Mouse (Mus musculus) testis, adult 2 months (tissue): Measurements from ENCODE around the gene Emilin3. TPM values are rescaled to one million over a fixed set of nuclear protein-coding genes. Genes with fewer than 3 reads are reported as not detected.
A peak's percentile ranks its signal among the peaks of the same experiment; 100 is the strongest.

Experiments
- H3K27ac ChIP-seq: fragments of 200-500 bp; 2 replicates; pipeline ENCODE4 v1.5.1; 2012; ENCODE audit warnings: low read depth, low read length; ENCODE audit not compliant: control insufficient read depth, insufficient read depth
- H3K27me3 ChIP-seq: fragments of 200-500 bp; 2 replicates; pipeline ENCODE4 v1.6.1; 2012; ENCODE audit warnings: mild to moderate bottlenecking, low read length, moderate library complexity; ENCODE audit not compliant: control insufficient read depth, insufficient read depth
- H3K36me3 ChIP-seq: fragments of 200-500 bp; 2 replicates; pipeline ENCODE4 v1.6.1; 2012; ENCODE audit warnings: mild to moderate bottlenecking, low read length; ENCODE audit not compliant: control insufficient read depth, insufficient read depth
- H3K4me1 ChIP-seq: fragments of 200-500 bp; 2 replicates; pipeline ENCODE4 v1.6.1; 2012; ENCODE audit warnings: low read length; ENCODE audit not compliant: control insufficient read depth, insufficient read depth
- H3K4me3 ChIP-seq: fragments of 200-500 bp; 2 replicates; pipeline ENCODE4 v1.5.1; 2012; ENCODE audit warnings: low read depth, mild to moderate bottlenecking, low read length, moderate library complexity, mixed read lengths; ENCODE audit not compliant: control insufficient read depth
- CTCF ChIP-seq: fragments of 200-500 bp; IDR thresholded peaks from 2 replicates; pipeline ENCODE4 v1.5.1; 2012; ENCODE audit warnings: low read depth, mild to moderate bottlenecking, inconsistent platforms, low read length, moderate library complexity; ENCODE audit not compliant: control insufficient read depth, insufficient read depth, insufficient replicate concordance
- POLR2A ChIP-seq: fragments of 200-500 bp; IDR thresholded peaks from 2 replicates; pipeline ENCODE4 v1.6.1; 2012; ENCODE audit warnings: low read depth, mild to moderate bottlenecking, inconsistent platforms, low read length, moderate library complexity; ENCODE audit not compliant: control insufficient read depth
- polyA plus RNA-seq: library from polyadenylated mRNA; depleted of rRNA; stranded (reverse); fragments of >200 nt; gene quantifications from 2 replicates; pipeline ENCODE4 v1.2.3, GENCODE M21; 2012; rRNA removed

Emilin3 gene
- polyA plus RNA-seq, 1 experiment: 3.8 TPM

- peak within 1 kb of the TSS; percentile 95 for H3K27ac ChIP-seq
- no peaks in the 10 kb centered on the region for H3K27me3 ChIP-seq
- peak within 1 kb of the TSS; percentile 86 for H3K4me3 ChIP-seq
- TF ChIP-seq POLR2A (peak; percentile 76), CTCF (no peak)
- no peaks in the 10 kb centered on the region; the same call in 1 of the 2 replicates for H3K4me1 ChIP-seq
- no peaks in the 10 kb centered on the region for H3K36me3 ChIP-seq
Observed at GRCm38 (mm10) chr2:160872890-160873382, 39.2 kb downstream of the Emilin3 start, which contains the start of gene Zhx3. Gene Zhx3, minus strand, starts transcription at chr2:160872998.

DNA sequence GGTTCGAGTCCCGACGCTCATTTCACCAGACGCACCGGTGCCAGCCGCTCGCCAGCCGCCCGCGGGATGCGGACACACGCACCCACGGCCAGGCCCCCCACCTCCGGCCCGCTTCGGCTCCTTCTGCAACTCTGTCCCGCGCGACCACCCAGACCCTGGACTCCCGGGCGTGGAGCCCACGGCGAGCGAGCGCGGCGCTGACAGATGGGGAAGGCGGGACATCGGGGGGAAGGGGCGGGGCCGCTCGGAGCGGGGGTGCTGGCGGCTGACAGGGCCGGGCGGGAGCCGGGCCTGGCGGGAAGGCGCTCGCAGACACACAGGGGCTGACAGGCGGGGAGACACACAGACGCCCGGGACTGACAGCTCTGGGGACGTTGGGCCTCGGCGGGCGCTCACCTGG is 39.7 kb downstream of the Emilin3 start:
- Histone ChIP-seq H3K27me3 (no peaks in the 10 kb centered on the region), H3K4me3 (peak overlapping the region; percentile 86), H3K4me1 (no peaks in the 10 kb centered on the region; the same call in 1 of the 2 replicates), H3K27ac (peak overlapping the region; percentile 95), H3K36me3 (no peaks in the 10 kb centered on the region)
- TF ChIP-seq POLR2A (0 out of 2 replicates have a peak, but pooled peaks have one; percentile 8), CTCF (no peak)

DNA sequence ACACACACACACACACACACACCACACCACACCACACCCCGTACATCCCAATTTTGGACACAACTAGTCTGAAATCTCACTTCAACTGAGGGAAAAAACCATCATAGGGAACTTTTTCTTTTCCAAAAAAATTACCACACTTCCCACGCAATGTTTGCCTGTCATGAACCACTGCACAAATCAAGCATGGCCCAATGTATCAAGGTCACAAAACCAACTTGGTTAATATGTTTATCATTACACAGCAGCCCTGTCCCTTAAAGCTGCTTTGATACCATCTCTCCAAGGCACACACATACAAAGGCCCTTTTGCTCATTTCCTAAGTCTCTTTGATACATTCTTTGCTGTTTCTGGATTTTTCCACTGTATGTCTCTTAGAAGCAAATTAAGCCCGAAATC is 40.8 kb downstream of the Emilin3 start:
- H3K36me3 ChIP-seq: no peaks in the 10 kb centered on the region
- no peak overlapping the region; the same call in 1 of the 2 replicates for H3K4me3 ChIP-seq
- no peaks in the 10 kb centered on the region for H3K27me3 ChIP-seq
- H3K27ac ChIP-seq: 0 out of 2 replicates have a peak overlapping the region, but pooled peaks have one; percentile 18
- TF ChIP-seq POLR2A (no peak), CTCF (no peak)
- no peaks in the 10 kb centered on the region; the same call in 1 of the 2 replicates for H3K4me1 ChIP-seq

- no peaks in the 10 kb centered on the region; the same call in 1 of the 2 replicates for H3K4me1 ChIP-seq
- no peak overlapping the region for H3K27ac ChIP-seq
- H3K36me3 ChIP-seq: no peaks in the 10 kb centered on the region
- TF ChIP-seq CTCF (no peak), POLR2A (no peak)
- no peak overlapping the region for H3K4me3 ChIP-seq
- H3K27me3 ChIP-seq: no peaks in the 10 kb centered on the region
Observed at GRCm38 (mm10) chr2:160869446-160869845, 42.7 kb downstream of the Emilin3 start.

DNA sequence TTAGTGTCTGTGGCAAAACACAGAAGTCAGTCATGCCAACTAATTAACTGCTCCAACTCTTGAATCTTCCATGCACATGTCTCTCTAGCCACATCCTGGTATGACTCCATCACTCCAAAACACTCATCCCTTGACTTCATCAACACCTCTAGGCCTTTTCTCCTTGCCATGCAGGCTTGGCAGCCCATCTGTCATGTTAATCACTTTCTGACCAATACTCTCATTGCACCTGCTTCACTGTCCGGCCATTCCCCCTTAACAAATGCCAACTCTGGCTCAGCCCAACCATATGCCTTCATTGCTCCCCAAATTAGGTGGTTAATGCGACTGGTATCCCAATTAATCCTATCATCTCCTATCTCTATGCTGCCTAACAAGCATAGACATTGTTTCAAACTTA is 46.9 kb downstream of the Emilin3 start:
- H3K4me1 ChIP-seq: no peaks in the 10 kb centered on the region; the same call in 1 of the 2 replicates
- H3K27me3 ChIP-seq: no peaks in the 10 kb centered on the region
- H3K27ac ChIP-seq: no peak overlapping the region
- H3K36me3 ChIP-seq: no peaks in the 10 kb centered on the region
- TF ChIP-seq POLR2A: no peak
- TF ChIP-seq CTCF: no peak
- H3K4me3 ChIP-seq: no peak overlapping the region

DNA sequence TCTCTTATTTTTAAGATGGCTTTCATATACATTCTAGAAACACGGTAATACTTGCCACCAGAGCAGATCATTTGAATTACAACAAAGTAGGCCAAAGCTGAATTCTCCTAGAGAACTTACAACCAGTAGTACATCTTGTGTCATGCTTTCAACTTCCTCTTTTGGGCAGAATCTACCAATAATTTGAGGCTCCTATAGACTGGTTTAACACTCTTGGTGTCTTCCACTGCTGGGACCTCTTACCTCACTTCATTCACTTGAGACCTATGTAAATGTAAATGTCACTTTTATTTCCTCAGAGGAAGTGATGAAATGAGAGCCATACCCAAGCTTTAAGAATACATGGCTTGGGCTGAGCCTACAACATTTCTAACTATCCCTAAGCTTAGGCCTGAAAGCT is 48.0 kb downstream of the Emilin3 start:
- no peak overlapping the region for H3K27ac ChIP-seq
- no peaks in the 10 kb centered on the region; the same call in 1 of the 2 replicates for H3K4me1 ChIP-seq
- no peaks in the 10 kb centered on the region for H3K27me3 ChIP-seq
- H3K4me3 ChIP-seq: no peak overlapping the region
- TF ChIP-seq CTCF (no peak), POLR2A (no peak)
- H3K36me3 ChIP-seq: no peaks in the 10 kb centered on the region

DNA sequence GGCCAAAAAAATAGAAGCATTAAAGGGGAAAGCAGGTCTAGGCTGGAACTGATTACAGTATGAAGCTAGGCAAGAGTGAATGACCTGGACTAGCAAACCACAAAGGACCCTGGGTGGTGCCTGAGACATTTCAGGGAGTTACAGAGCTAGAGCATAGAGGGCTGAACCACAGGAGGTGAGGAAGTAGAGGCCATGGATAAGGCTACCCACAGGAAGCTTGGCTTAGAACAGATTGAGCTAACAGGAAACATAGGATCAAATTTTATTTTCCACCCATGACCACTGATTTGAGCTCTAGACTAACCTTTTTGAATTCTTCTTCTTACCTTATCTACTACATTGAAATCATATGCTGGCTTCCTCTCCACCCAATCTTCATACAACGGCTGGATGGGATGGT is 51.8 kb downstream of the Emilin3 start:
- H3K27ac ChIP-seq: no peak overlapping the region
- H3K4me1 ChIP-seq: no peaks in the 10 kb centered on the region; the same call in 1 of the 2 replicates
- no peaks in the 10 kb centered on the region for H3K36me3 ChIP-seq
- peak overlapping the region; percentile 64; the same call in 1 of the 2 replicates for H3K4me3 ChIP-seq
- H3K27me3 ChIP-seq: no peaks in the 10 kb centered on the region
- TF ChIP-seq CTCF: no peak
- TF ChIP-seq POLR2A: no peak

Other genes starting within 250 kb of the Emilin3 start
- 17.7 and 19.4 TPM in 2 replicates for gene Plcg1, start 181.0 kb downstream of the Emilin3 start, polyA plus RNA-seq
- gene Zhx3, start 39.3 kb downstream of the Emilin3 start, polyA plus RNA-seq: 41.2 and 43.0 TPM in 2 replicates
- 5.9 and 6.4 TPM in 2 replicates for gene Lpin3, start 31.7 kb downstream of the Emilin3 start, polyA plus RNA-seq
- gene Chd6, start 196.7 kb upstream of the Emilin3 start, polyA plus RNA-seq: 3.3 TPM in 2 replicates